Mouse (Mus musculus): Measurements from ENCODE around the gene Pfkp.

- no peak for TF ChIP-seq POLR2A (IDR thresholded peaks at IDR 0.05; ENCODE audit: low read depth, low read length)
- TF ChIP-seq CTCF (IDR thresholded peaks at IDR 0.05; ENCODE audit: extremely low read depth, insufficient read depth, insufficient read length, insufficient replicate concordance), result no peak
These were observed 19.4 kb downstream of the Pfkp start for GRCm38 (mm10) chr13:6628998-6629764.

Data from spleen, adult 2 months (tissue).